Mouse (Mus musculus): ENCODE data around the gene Ikzf1. TPM values are rescaled to one million over a fixed set of nuclear protein-coding genes. Genes with fewer than 3 reads are reported as not detected.

Gene Ikzf1
- polyA plus RNA-seq, 1 experiment: 3.0 TPM

DNA sequence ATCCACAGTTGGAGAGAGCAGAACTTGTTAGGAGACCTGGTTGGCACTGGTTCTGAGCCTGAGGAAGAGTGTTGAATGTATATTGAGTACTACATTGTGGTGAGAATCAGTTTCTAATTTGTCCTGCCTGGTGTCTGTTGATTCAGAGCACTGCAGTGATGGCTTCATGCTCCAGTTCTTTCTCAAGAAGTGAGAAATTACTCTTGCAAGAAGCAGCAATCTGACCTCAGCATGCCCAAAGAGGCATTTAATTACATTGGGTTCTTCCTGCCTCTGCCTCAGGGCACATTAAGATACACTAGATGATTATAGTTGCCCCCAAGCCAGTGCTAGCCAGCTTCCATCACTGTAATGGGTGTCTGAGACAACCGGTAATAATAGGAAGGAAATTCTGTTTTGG, 74.1 kb downstream of the Ikzf1 start:
- no peak for DNase-seq (ENCODE audit: extremely low spot score in 1 of 2, low spot score in 1 of 2)

DNA sequence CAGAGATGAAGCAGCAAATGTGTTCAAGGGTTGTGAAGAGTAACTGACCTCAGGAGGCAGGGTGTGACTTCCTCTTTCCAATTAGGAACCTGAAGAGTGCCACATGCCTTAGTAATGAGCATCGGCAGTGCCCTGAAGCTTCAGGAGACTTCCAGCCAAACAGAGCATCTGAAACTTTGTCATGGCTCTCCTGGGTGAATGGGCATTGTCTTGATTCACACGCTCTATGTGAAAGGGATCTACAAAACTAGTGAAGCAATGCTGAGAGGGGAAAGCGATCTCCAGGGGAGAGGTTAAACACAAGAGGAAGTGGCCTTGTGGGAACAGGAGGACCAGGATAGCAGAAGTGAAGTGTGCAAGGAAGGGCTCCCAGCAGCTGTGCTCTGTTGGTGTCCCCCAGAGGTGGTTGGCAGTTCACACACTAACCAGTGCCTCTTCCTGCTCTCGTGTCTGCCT, 78.4 kb downstream of the Ikzf1 start:
- no peak for DNase-seq (ENCODE audit: extremely low spot score in 1 of 2, low spot score in 1 of 2)

DNA sequence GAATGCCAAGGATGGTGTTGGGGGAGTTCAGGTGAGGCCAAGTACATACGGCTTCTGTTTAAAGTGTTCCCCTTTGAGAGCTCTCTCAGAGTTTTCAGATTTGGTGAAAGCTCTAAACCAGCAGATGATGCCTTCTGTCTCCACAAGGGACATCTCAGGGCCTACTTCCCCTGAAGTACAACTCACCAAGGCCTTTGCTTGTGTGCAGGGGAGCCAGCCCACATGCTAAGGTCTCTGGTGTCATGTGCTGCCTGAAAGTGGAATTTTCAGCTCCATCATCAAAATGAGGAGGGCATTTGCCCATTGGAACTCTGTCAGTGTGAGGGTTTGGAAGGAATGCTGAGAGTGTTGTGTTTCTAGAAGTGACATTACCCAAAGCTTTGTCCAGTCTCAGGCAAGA, 80.6 kb downstream of the Ikzf1 start:
- DNase-seq (ENCODE audit: extremely low spot score in 1 of 2, low spot score in 1 of 2): no peak

DNA sequence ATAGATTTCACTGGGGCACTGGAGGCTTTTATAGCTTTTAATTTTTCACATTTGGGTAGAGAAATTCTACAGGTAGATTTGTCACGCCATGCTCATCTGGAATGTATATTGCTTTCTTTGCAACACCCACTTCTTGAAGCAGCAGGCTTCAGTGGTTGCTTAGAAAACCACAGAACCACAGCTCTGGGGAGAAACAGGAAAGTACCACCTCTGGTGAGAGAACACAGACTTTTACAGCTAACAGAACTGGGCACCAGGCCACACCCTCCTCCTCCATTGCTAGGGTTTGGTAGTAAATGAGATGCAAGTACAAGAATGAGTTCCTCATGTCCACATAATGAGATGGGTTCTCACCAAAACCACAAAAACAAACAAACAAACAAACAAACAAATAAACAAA, 81.3 kb downstream of the Ikzf1 start:
- peak in 1 of 2 experiments; percentile 9 for DNase-seq (ENCODE audit: extremely low spot score in 1 of 2, low spot score in 1 of 2)

DNA sequence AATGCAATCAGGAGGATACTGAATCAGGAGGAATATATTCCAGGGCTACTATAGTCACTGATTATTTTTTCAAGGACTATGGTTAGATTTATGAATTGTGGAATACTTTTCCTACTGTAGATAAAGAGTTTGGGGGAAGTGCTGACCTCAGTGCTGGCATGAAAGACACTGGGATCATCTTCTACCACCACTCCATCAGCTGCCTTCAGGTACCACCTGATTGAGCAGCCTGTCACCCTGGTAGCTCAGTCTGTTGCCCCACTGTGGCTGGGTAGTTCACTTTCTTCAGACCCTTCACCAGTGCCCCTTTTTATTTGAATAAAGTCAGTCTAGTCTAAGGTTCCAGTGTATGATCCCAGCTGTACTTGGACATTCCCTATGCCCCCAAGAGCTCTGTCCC, 81.9 kb downstream of the Ikzf1 start:
- DNase-seq (ENCODE audit: extremely low spot score in 1 of 2, low spot score in 1 of 2): no peak

DNA sequence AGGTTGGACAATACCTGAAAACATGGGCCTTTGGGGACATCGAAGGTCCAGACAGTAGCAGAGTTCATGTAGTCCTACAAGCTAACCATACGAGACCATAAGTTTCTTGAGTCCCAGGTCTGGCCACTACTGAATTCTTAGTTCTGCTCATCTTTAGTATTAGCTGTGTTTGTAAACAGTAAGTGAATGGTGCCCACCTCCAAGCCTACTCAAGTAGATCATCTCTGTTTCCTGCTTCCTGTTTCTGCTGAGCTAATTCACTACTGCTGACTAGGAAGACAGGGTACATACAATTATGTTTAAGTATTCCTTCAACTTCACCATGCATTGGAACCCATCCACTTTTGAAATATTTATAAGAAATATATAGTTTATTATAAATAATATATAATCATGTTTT, 83.3 kb downstream of the Ikzf1 start:
- DNase-seq (ENCODE audit: extremely low spot score in 1 of 2, low spot score in 1 of 2): no peak

DNA sequence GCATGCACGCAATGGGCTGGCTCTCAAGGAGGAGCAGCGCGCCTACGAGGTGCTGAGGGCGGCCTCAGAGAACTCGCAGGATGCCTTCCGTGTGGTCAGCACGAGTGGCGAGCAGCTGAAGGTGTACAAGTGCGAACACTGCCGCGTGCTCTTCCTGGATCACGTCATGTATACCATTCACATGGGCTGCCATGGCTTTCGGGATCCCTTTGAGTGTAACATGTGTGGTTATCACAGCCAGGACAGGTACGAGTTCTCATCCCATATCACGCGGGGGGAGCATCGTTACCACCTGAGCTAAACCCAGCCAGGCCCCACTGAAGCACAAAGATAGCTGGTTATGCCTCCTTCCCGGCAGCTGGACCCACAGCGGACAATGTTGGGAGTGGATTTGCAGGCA, 84.5 kb downstream of the Ikzf1 start:
- no peak for DNase-seq (ENCODE audit: extremely low spot score in 1 of 2, low spot score in 1 of 2)

DNA sequence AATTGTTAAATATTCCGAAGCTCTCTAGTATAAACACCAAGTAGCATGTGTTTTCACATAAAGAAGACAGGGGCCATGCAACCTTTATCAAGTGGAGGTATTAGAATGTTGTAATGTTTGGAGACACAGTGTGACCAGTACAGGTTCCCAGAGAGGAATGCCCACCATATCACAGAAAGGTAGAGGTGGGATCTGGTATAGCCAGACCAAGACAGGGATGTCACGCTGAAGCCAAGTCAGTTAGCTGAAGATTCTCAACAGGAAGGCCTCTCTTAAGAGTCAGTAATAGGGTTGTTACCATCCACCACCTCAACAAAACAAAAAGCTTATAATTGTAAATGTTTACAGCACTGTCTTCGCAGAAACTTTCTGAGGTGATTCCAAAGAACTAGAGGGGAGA, 85.9 kb downstream of the Ikzf1 start:
- no peak for DNase-seq (ENCODE audit: extremely low spot score in 1 of 2, low spot score in 1 of 2)

DNA sequence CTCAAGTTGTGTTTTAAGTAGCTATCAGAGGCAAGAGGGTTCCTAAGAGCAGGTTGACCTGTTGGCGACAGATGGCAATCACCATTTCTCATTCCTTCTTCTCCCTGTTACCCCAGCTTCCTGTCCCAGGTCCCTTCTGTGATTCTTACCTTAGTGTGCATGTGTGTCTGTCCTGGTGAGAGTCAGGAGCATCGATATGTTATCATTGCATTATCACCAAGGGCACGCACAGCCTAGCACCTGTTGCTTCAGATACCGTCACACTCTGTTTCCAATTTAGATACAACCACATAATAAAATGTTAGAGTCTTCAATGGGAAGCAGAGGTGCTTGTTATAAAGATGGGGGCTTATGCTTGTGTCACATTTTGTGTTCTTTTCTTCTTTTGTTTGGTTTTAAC, 87.4 kb downstream of the Ikzf1 start:
- no peak for DNase-seq (ENCODE audit: extremely low spot score in 1 of 2, low spot score in 1 of 2)

DNA sequence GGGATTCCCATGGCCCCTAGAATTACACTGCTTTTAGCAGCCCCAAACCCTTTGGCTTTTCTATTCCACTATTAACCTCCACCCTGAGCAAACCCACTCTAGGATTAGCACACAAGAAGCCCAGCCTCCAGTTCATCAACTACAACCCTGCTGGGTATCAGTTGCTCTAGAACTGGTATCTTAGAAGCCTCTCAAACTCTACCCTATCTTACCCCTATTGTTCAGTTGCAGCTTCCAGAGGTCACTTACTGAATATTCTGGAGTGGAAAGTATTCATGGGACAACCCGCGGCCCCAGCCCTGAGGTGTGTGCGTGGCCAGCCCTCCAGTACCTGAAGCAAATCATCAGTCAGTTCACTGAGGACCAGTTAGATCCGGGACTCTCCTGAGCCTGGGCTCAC, 89.6 kb downstream of the Ikzf1 start:
- no peak for DNase-seq (ENCODE audit: extremely low spot score in 1 of 2, low spot score in 1 of 2)

DNA sequence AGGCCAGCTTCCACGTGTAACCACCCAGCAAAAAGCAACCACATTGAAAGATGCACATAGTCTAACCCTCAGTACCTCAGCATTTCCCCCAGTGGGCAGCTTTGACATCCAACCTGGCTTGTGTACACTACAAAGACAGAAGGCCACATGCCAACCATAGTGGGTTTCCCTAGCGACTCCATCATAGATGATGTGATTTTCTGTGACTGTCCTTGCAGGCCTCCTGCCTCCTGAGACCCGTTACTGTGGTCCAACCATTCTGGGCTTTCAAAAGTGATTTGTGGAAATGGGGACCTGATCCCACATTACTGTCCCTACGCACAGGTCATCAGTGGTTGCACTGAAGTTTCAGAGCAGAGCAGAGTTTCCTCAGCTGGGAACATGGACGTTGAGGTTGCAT, 90.1 kb downstream of the Ikzf1 start:
- no peak for DNase-seq (ENCODE audit: extremely low spot score in 1 of 2, low spot score in 1 of 2)

DNA sequence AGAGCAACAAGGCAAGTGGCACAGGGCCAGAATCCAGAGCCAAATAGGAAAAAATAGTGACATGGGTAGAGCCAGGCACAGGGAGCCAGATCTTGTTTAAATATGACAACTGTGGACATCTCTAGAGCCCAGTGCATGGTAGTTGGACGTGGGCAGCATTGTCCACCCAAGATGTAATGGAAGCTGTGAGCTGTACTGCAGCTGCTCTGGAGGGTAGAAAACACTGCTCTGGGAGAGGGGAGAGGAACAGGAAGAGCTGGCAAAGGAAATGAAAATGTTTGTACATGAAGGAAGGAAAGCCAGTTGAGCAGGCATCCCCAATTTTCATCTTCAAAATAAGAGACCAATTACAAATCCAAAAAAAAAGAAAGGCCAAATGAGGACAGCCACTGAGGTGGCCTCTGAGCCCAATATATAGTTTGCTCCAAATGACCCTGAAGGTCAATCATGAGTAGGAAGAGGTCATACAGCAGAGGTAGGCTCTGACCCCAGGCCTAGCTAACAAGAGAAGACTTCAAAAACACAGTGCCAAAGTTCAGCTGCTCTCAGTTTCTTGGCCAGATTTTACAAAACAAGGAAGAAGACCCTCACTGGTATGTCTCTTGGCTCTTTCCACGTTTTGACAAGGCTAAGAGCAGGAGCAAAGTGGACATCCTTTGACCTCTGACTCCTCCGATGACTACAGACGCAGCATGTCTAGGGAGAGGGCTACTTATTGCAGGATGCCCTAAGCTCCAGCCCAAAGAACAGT, 91.4 kb downstream of the Ikzf1 start:
- no peak for DNase-seq (ENCODE audit: extremely low spot score in 1 of 2, low spot score in 1 of 2)

DNA sequence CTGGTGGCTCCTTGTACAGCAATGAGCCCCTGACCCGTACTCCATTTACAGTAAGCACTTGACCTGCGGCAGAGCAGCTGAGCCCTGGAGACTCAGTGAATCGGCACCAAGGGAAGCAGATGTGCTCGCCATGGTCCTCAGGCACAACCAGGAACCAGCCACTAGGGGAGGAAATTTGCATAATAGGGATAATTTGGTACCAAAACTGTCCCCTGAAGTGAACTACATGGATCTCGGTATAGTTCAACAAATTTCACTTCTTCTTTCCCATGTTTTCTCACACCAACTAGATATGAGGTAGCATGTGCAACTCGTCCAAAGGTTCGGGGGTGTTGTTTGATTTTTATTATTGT, 92.0 kb downstream of the Ikzf1 start:
- no peak for DNase-seq (ENCODE audit: extremely low spot score in 1 of 2, low spot score in 1 of 2)

DNA sequence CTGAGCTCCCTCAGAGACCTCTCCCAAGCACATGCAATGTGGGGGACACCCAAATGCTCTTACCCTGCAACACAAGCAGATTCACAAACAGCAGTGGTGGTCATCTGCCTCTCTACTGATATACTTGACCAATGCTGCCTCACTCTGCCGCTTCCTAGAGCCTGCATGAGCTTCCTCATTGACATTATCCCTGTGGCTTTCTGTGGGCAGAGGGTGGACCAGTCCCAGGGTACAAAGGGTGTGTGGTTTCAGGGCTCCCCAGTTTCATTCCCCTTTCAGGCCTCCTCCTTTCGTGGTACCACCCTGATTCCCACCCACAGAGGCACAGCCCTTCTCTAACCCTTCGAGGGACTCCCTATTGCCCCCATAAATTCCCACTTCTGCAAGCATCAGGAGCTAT, 92.4 kb downstream of the Ikzf1 start:
- DNase-seq (ENCODE audit: extremely low spot score in 1 of 2, low spot score in 1 of 2): no peak

DNA sequence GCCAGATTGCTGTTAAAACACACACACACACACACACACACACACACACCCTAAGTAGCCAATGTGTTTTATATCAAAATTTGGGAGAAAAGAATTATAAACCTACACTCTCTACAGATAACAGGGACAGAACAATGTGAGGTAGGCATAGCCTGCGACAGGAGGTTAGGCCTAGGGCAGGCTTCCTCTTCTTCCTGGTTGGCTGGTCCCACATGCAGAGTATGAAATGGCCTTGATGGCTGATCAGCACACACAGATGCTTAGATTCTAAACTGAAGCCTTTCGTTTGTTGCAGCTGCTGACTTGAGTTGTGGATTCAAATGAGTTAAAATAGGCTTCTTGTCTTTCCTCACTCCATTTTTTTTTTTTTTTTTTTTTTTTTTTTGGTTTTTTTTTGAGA, 93.0 kb downstream of the Ikzf1 start:
- no peak for DNase-seq (ENCODE audit: extremely low spot score in 1 of 2, low spot score in 1 of 2)

DNA sequence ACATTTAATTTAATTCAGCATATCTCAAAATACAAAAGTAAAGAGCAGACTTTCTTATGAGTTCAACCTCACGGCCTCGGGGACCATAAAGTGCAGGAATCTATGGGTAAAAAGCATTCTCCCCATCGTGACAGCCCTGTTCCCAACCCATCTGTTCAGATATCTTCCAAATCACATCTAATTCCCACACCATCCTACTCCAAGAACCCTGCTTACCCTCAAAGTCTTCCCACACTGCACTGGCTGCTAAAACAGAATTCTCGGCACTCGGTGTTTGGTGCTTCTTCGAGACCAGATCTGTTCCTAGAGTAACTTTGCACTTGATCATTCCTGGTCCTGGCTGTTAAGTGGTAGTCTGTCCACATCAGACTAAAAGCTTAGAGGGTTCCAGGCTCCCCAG, 93.5 kb downstream of the Ikzf1 start:
- DNase-seq (ENCODE audit: extremely low spot score in 1 of 2, low spot score in 1 of 2): peak; percentile 7 to 44

DNA sequence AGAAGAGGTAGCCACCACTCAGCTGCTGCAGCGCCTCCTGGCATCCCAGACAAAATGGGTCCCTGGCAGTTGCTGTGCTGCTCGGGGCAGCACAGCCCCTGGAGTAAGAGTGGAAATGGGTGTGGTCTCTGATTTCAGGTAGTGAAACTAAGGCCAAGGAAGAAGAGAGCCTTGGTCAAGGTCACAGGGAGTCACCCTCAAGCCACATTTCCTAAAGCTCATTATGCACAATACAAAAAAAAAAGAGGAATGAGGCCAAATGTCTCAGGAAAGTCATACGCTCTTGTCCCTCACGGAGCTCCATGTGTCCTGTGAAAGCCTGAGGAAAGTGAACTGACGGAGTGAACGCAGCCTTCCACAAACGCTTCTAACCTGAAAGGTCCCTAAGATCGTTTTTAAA, 96.9 kb downstream of the Ikzf1 start:
- no peak for DNase-seq (ENCODE audit: extremely low spot score in 1 of 2, low spot score in 1 of 2)

DNA sequence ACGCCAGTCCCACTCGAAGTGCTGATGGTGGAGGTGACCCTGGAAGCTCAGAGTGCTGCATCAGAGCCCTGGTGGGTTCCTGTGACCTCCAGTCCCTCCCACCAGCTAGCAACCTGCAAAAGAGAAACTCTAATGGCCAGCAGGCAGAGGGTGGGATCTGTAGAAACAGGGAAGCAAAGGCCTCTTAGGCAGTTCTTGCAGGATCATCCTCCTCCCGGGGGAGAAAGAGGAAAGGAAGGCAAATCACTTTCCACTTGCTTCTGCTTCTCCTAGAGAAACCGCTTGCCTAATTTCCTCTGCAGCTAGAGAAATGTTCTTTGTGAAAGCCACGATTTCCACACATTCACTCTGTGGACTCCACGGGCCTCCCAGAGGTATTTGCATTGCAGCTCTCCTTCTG, 100.7 kb downstream of the Ikzf1 start:
- DNase-seq (ENCODE audit: extremely low spot score in 1 of 2, low spot score in 1 of 2): no peak

DNA sequence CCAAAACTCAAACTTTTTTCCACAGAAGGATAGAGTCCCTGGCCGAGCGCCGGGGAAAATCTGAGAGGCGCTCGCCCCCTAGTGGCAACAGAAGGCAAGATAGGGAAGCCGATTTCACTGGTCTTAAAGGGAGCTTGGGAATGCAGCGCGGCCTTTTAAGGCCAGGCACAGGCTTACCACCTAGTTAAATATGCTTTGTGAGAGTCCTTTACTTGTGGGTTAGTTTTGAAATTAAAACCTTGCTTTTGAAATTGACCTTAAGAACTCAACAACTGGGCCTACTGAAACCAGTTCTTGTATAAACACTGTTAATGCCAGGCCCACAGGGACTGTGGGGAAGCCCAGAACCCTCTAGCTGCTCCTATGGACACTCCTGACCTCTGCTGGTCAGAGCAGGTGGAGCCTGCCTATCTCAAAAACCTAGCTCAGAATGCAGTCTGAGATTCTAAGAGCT, 103.7 kb downstream of the Ikzf1 start:
- peak; percentile 23 to 87 for DNase-seq (ENCODE audit: extremely low spot score in 1 of 2, low spot score in 1 of 2)

DNA sequence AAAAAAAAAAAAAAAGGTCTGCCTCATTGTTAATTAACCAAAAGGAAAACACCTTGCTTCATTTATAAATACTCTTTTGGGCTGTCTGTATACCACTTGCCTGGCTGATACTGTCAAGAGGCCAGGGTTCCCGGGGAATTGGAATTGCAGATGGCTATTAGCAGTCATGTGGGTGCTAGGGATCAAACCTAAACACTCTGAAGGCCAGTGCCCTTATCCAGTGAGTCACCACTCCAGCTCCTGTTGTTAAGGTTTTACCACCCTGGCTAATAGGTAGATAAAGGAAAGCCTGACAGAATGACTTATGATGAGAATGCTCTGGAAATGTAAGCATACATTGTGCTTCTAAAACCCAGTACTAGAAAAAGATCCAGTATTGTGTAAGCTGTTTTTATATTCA, 109.8 kb downstream of the Ikzf1 start:
- no peak for DNase-seq (ENCODE audit: extremely low spot score in 1 of 2, low spot score in 1 of 2)

DNA sequence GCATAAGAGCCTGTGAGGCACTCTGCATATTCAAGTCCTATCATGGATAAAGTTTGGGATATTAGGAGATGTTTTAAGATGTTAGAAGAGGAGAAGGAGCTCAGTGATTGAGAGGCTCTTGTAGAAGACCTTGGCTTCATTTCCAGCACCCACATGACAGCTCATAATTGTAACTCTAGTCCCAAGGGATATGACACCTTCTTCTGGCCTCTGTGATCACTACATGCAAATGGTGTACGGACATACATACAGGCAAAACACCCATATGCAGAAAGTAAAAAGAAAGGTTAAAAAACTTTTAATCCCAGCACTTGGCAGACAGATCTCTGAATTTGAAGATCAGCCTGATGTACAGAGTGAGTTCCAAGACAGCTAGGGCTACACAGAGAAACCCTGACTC, 113.9 kb downstream of the Ikzf1 start:
- DNase-seq (ENCODE audit: extremely low spot score in 1 of 2, low spot score in 1 of 2): no peak

DNA sequence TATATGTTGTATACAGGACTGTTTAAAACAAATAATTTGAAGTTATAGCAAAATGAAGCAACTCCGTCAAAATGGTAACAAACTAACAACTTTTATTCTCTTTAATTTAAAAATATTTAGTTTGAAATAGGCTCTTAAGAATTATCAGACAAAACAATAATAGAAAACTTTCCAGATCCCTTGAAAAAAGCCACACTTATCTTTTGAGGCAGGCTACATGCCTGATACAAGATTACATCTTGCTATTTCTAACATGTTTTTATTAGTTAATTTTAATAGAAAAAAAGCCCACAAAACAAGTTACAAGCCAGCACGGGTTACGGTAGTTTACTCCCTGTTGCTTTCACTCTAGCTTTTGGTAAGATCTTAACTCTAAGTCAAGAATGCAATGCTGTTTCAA, 115.5 kb downstream of the Ikzf1 start:
- DNase-seq (ENCODE audit: extremely low spot score in 1 of 2, low spot score in 1 of 2): no peak

DNA sequence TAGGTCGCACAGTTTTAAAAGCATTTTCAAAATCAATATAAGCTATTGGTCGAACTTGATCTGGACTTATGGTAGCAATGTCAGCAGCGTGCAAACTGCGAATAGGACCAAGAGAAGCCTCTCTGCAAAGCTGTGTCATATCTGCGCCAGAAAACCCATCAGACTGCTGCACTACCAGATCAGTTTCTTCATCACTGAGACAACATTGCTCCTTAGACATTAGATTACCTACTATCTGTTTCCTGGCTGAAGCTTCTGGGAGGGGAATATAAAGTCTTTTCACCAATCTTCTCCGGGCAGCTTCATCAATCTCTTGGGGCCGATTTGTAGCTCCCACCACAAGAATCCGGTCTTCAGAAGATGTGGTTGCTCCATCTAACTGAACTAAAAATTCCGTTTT, 116.3 kb downstream of the Ikzf1 start:
- no peak for DNase-seq (ENCODE audit: extremely low spot score in 1 of 2, low spot score in 1 of 2)
